Mouse (Mus musculus) liver, adult 2 months (tissue): ENCODE results near the gene Atp8b4. TPM values are rescaled to one million over a fixed set of nuclear protein-coding genes. Genes with fewer than 3 reads are reported as not detected.

Experiments used
- DNase-seq: peaks from one replicate; pipeline ENCODE4 v3.0.0-alpha.2; 2011; ENCODE audit warnings: low read depth, low spot score; ENCODE audit errors: extremely low read depth
- H3K27ac ChIP-seq: fragments of 200-500 bp; replicated peaks from 2 replicates; pipeline ENCODE4 v1.5.1; 2012; ENCODE audit warnings: low read depth, mild to moderate bottlenecking, control low read depth, inconsistent platforms, low read length; ENCODE audit not compliant: insufficient read depth
- H3K27me3 ChIP-seq: fragments of 200-500 bp; 2 replicates; pipeline ENCODE4 v1.6.1; 2012; ENCODE audit warnings: mild to moderate bottlenecking, moderate library complexity, low read length, inconsistent platforms; ENCODE audit not compliant: control insufficient read depth, insufficient read depth
- H3K36me3 ChIP-seq: fragments of 200-500 bp; 2 replicates; pipeline ENCODE4 v1.6.1; 2012; ENCODE audit warnings: low read length, inconsistent platforms; ENCODE audit not compliant: control insufficient read depth, insufficient read depth
- H3K4me1 ChIP-seq: fragments of 200-500 bp; 2 replicates; pipeline ENCODE4 v1.6.1; 2011; ENCODE audit warnings: low read length; ENCODE audit not compliant: control insufficient read depth, insufficient read depth
- H3K4me3 ChIP-seq: fragments of 200-500 bp; 2 replicates; pipeline ENCODE4 v1.5.1; 2011; ENCODE audit warnings: low read depth, mild to moderate bottlenecking, control low read depth, low read length, moderate library complexity; ENCODE audit not compliant: insufficient read depth
- H3K79me2 ChIP-seq: fragments of 200-500 bp; 2 replicates; pipeline ENCODE4 v1.6.1; 2012; ENCODE audit warnings: inconsistent platforms, mild to moderate bottlenecking, low read length, moderate library complexity; ENCODE audit not compliant: control insufficient read depth, insufficient read depth
- H3K9ac ChIP-seq: fragments of 200-500 bp; 2 replicates; pipeline ENCODE4 v1.6.1; 2012; ENCODE audit warnings: low read depth, mild to moderate bottlenecking, control low read depth, inconsistent platforms, low read length
- CTCF ChIP-seq: fragments of 200-500 bp; IDR thresholded peaks from 2 replicates; pipeline ENCODE4 v1.5.1; 2011; ENCODE audit warnings: low read depth, low read length, control low read depth
- POLR2A ChIP-seq: fragments of 200-500 bp; IDR thresholded peaks from 2 replicates; pipeline ENCODE4 v1.6.1; 2011; ENCODE audit warnings: low read length, control low read depth; ENCODE audit not compliant: insufficient read depth; ENCODE audit errors: extremely low read depth
- WGBS: fragments of 180-500 bp; shearing (Covaris S2); methylation state at CpG from one replicate; pipeline ENCODE4 v1.1.7; 2018; 5-methylcytosine and 5-hydroxymethylcytosine counted together
- polyA plus RNA-seq: library from polyadenylated mRNA; depleted of rRNA; stranded (reverse); fragments of >200 nt; gene quantifications from 2 replicates; pipeline ENCODE4 v1.2.3, GENCODE M21; 2012
- total RNA-seq: library from RNA; depleted of rRNA; stranded (reverse); fragments of >200 nt; gene quantifications from 2 replicates; pipeline ENCODE4 v1.2.3, GENCODE M21; 2014

Gene Atp8b4
- total and polyA plus RNA-seq, 2 experiments: 0.31 to 0.55 TPM

GRCm38 (mm10) chr2:126477556-126477955, 22.9 kb downstream of the Atp8b4 start:
- no peaks in the 10 kb centered on the region for H3K4me1 ChIP-seq
- H3K36me3 ChIP-seq: no peaks in the 10 kb centered on the region
- WGBS: 81% methylated on average over 7 of the region's 7 CpGs
- H3K9ac ChIP-seq: no peak overlapping the region
- H3K4me3 ChIP-seq: no peak overlapping the region
- peak; percentile 20 for DNase-seq
- no peaks in the 10 kb centered on the region for H3K79me2 ChIP-seq
- TF ChIP-seq CTCF (no peak), POLR2A (no peak)
- no peak overlapping the region for H3K27ac ChIP-seq
- H3K27me3 ChIP-seq: no peaks in the 10 kb centered on the region

- no peak overlapping the region for H3K9ac ChIP-seq
- WGBS: 85% methylated on average over 11 of the region's 11 CpGs
- no peak overlapping the region for H3K4me3 ChIP-seq
- no peaks in the 10 kb centered on the region for H3K36me3 ChIP-seq
- peak; percentile 29 for DNase-seq
- no peaks in the 10 kb centered on the region for H3K4me1 ChIP-seq
- H3K79me2 ChIP-seq: no peaks in the 10 kb centered on the region
- TF ChIP-seq POLR2A: no peak
- TF ChIP-seq CTCF: no peak
- H3K27ac ChIP-seq: no peak overlapping the region
- H3K27me3 ChIP-seq: no peaks in the 10 kb centered on the region
These were observed 24.6 kb downstream of the Atp8b4 start for GRCm38 (mm10) chr2:126475681-126476410.

GRCm38 (mm10) chr2:126474019-126474418, 26.5 kb downstream of the Atp8b4 start:
- Histone ChIP-seq H3K27me3 (no peaks in the 10 kb centered on the region), H3K27ac (no peak overlapping the region), H3K79me2 (no peaks in the 10 kb centered on the region), H3K4me3 (no peak overlapping the region), H3K36me3 (no peaks in the 10 kb centered on the region), H3K4me1 (no peaks in the 10 kb centered on the region), H3K9ac (no peak overlapping the region)
- 93% methylated on average over 6 of the region's 6 CpGs for WGBS
- TF ChIP-seq CTCF (no peak), POLR2A (no peak)
- no peak for DNase-seq

- Histone ChIP-seq H3K9ac (no peak overlapping the region), H3K27me3 (no peaks in the 10 kb centered on the region), H3K36me3 (no peaks in the 10 kb centered on the region), H3K79me2 (no peaks in the 10 kb centered on the region), H3K27ac (no peak overlapping the region), H3K4me1 (no peaks in the 10 kb centered on the region), H3K4me3 (no peak overlapping the region)
- TF ChIP-seq POLR2A: no peak
- TF ChIP-seq CTCF: no peak
- 75% methylated on average over 5 of the region's 5 CpGs for WGBS
- DNase-seq: no peak
These were observed 27.6 kb downstream of the Atp8b4 start for GRCm38 (mm10) chr2:126472836-126473235.

- Histone ChIP-seq H3K27me3 (no peaks in the 10 kb centered on the region), H3K27ac (no peak overlapping the region), H3K9ac (no peak overlapping the region), H3K4me3 (no peak overlapping the region), H3K4me1 (0 out of 2 replicates have a peak, but pooled peaks cover 4% of the 10 kb centered on the region), H3K36me3 (no peaks in the 10 kb centered on the region), H3K79me2 (no peaks in the 10 kb centered on the region)
- no peak for DNase-seq
- WGBS: 61% methylated on average over 4 of the region's 4 CpGs
- TF ChIP-seq POLR2A (no peak), CTCF (no peak)
These were observed 32.7 kb downstream of the Atp8b4 start for GRCm38 (mm10) chr2:126467790-126468189.

- H3K27ac ChIP-seq: no peak overlapping the region
- H3K4me3 ChIP-seq: no peak overlapping the region
- no peaks in the 10 kb centered on the region for H3K27me3 ChIP-seq
- TF ChIP-seq POLR2A (no peak), CTCF (no peak)
- WGBS: 86% methylated on average over 13 of the region's 13 CpGs
- DNase-seq: no peak
- H3K4me1 ChIP-seq: 0 out of 2 replicates have a peak, but pooled peaks cover 4% of the 10 kb centered on the region
- H3K79me2 ChIP-seq: no peaks in the 10 kb centered on the region
- no peak overlapping the region for H3K9ac ChIP-seq
- no peaks in the 10 kb centered on the region for H3K36me3 ChIP-seq
These were observed 33.9 kb downstream of the Atp8b4 start for GRCm38 (mm10) chr2:126466391-126467134.
